Mouse (Mus musculus) neural tube, embryonic 14.5 days (tissue): ENCODE data around the gene Cadps2. TPM values are rescaled to one million over a fixed set of nuclear protein-coding genes. Genes with fewer than 3 reads are reported as not detected.
A peak's percentile ranks its signal among the peaks of the same experiment; 100 is the strongest.

Experiments
- ATAC-seq: fragments of 200-750 bp; cut with Nextera tagmentation; 2 replicates; pipeline ENCODE4 v1.8.0; 2017; ENCODE audit warnings: low read depth, mild to moderate bottlenecking, moderate TSS enrichment, moderate library complexity
- H3K27ac ChIP-seq: fragments of 300-500 bp; sonication (generic); 2 replicates; pipeline ENCODE4 v1.5.1; 2014; ENCODE audit warnings: low read depth, mild to moderate bottlenecking, control low read depth, low read length, moderate library complexity, mixed read lengths
- H3K27me3 ChIP-seq: fragments of 300-500 bp; sonication (generic); 2 replicates; pipeline ENCODE4 v1.6.1; 2014; ENCODE audit warnings: low read length; ENCODE audit not compliant: control insufficient read depth, insufficient read depth
- H3K36me3 ChIP-seq: fragments of 300-500 bp; sonication (generic); 2 replicates; pipeline ENCODE4 v1.6.1; 2014; ENCODE audit warnings: low read length, mixed read lengths; ENCODE audit not compliant: control insufficient read depth, insufficient read depth
- H3K4me1 ChIP-seq: fragments of 300-500 bp; sonication (generic); 2 replicates; pipeline ENCODE4 v1.6.1; 2014; ENCODE audit warnings: low read length; ENCODE audit not compliant: control insufficient read depth, insufficient read depth
- H3K4me2 ChIP-seq: fragments of 300-500 bp; sonication (generic); 2 replicates; pipeline ENCODE4 v1.6.1; 2014; ENCODE audit warnings: mild to moderate bottlenecking, low read depth, low read length, control low read depth
- H3K4me3 ChIP-seq: fragments of 300-500 bp; sonication (generic); 2 replicates; pipeline ENCODE4 v1.5.1; 2014; ENCODE audit warnings: low read depth, low read length, control low read depth, mixed read lengths
- H3K9ac ChIP-seq: fragments of 300-500 bp; sonication (generic); replicated peaks from 2 replicates; pipeline ENCODE4 v1.6.1; 2014; ENCODE audit warnings: low read depth, mild to moderate bottlenecking, control low read depth, low read length, mixed read lengths
- H3K9me3 ChIP-seq: fragments of 300-500 bp; sonication (generic); 2 replicates; pipeline ENCODE4 v1.6.1; 2016; ENCODE audit warnings: low read length; ENCODE audit not compliant: control insufficient read depth
- WGBS: fragments of 180-500 bp; shearing (Covaris S2); extraction: QIAGEN DNeasy Blood & Tissue Kit; methylation state at CpG from one replicate; pipeline ENCODE4 v1.1.7; 2014; 5-methylcytosine and 5-hydroxymethylcytosine counted together
- polyA plus RNA-seq: library from polyadenylated mRNA; unstranded; fragments of >200 nt; fragmentation: Nextera tagmentation; extraction: Ambion mirVana; gene quantifications from 2 replicates; pipeline ENCODE4 v1.2.1, GENCODE M21; 2014

Gene Cadps2
- polyA plus RNA-seq, 1 experiment from 2014 or later, result 14.2 TPM

- no peaks in the 10 kb centered on the region for H3K9me3 ChIP-seq
- H3K4me3 ChIP-seq, result no peak overlapping the region
- H3K4me2 ChIP-seq, result no peak overlapping the region
- H3K9ac ChIP-seq, result no peak overlapping the region
- WGBS, result 74% methylated on average over 1 of the region's 1 CpGs
- no peaks in the 10 kb centered on the region for H3K27me3 ChIP-seq
- no peaks in the 10 kb centered on the region for H3K36me3 ChIP-seq
- no peak overlapping the region for H3K27ac ChIP-seq
- ATAC-seq, result no peak
- no peaks in the 10 kb centered on the region for H3K4me1 ChIP-seq
These were observed 29.1 kb downstream of the Cadps2 start for GRCm38 (mm10) chr6:23810087-23810486.

GRCm38 (mm10) chr6:23809344-23809743, 29.9 kb downstream of the Cadps2 start:
- peak; percentile 38; the same call in 1 of the 2 replicates for ATAC-seq
- no peak overlapping the region for H3K27ac ChIP-seq
- 73% methylated on average over 6 of the region's 6 CpGs for WGBS

GRCm38 (mm10) chr6:23805333-23805732, 33.9 kb downstream of the Cadps2 start:
- H3K4me3 ChIP-seq, result no peak overlapping the region
- no peak overlapping the region for H3K4me2 ChIP-seq
- 91% methylated on average over 7 of the region's 7 CpGs for WGBS
- H3K27ac ChIP-seq, result no peak overlapping the region
- no peak overlapping the region for H3K9ac ChIP-seq
- ATAC-seq, result no peak
- no peaks in the 10 kb centered on the region for H3K36me3 ChIP-seq
- H3K9me3 ChIP-seq, result no peaks in the 10 kb centered on the region
- no peaks in the 10 kb centered on the region for H3K4me1 ChIP-seq
- no peaks in the 10 kb centered on the region for H3K27me3 ChIP-seq

More at GRCm38 (mm10) chr6:23809344-23809743, 29.9 kb downstream of the Cadps2 start:
- Histone ChIP-seq H3K9ac (no peak overlapping the region), H3K4me2 (no peak overlapping the region), H3K4me1 (no peaks in the 10 kb centered on the region), H3K4me3 (no peak overlapping the region), H3K9me3 (no peaks in the 10 kb centered on the region), H3K36me3 (no peaks in the 10 kb centered on the region), H3K27me3 (no peaks in the 10 kb centered on the region)

- H3K4me1 ChIP-seq, result no peaks in the 10 kb centered on the region
- H3K27me3 ChIP-seq, result no peaks in the 10 kb centered on the region
- 91% methylated on average over 3 of the region's 3 CpGs for WGBS
- H3K9me3 ChIP-seq, result no peaks in the 10 kb centered on the region
- H3K27ac ChIP-seq, result no peak overlapping the region
- H3K4me2 ChIP-seq, result no peak overlapping the region
- ATAC-seq, result no peak
- no peak overlapping the region for H3K9ac ChIP-seq
- H3K4me3 ChIP-seq, result no peak overlapping the region
- no peaks in the 10 kb centered on the region for H3K36me3 ChIP-seq
These were observed 47.4 kb downstream of the Cadps2 start for GRCm38 (mm10) chr6:23791822-23792221.

GRCm38 (mm10) chr6:23777641-23778040, 61.6 kb downstream of the Cadps2 start:
- Histone ChIP-seq H3K9me3 (no peaks in the 10 kb centered on the region), H3K9ac (no peak overlapping the region), H3K4me1 (no peaks in the 10 kb centered on the region), H3K4me2 (no peak overlapping the region), H3K27me3 (no peaks in the 10 kb centered on the region), H3K4me3 (no peak overlapping the region), H3K27ac (no peak overlapping the region), H3K36me3 (no peaks in the 10 kb centered on the region)
- no peak for ATAC-seq
- WGBS, result 58% methylated on average over 1 of the region's 1 CpGs

- Histone ChIP-seq H3K27me3 (no peaks in the 10 kb centered on the region), H3K9me3 (no peaks in the 10 kb centered on the region), H3K9ac (no peak overlapping the region), H3K4me3 (no peak overlapping the region), H3K4me1 (no peaks in the 10 kb centered on the region), H3K4me2 (no peak overlapping the region), H3K27ac (no peak overlapping the region), H3K36me3 (no peaks in the 10 kb centered on the region)
- 60% methylated on average over 3 of the region's 3 CpGs for WGBS
- ATAC-seq, result no peak
These were observed 77.0 kb downstream of the Cadps2 start for GRCm38 (mm10) chr6:23762204-23762603.

- 84% methylated on average over 2 of the region's 2 CpGs for WGBS
- Histone ChIP-seq H3K27ac (no peak overlapping the region), H3K4me2 (no peak overlapping the region), H3K9me3 (no peaks in the 10 kb centered on the region), H3K4me1 (no peaks in the 10 kb centered on the region), H3K9ac (no peak overlapping the region), H3K36me3 (no peaks in the 10 kb centered on the region), H3K4me3 (no peak overlapping the region), H3K27me3 (no peaks in the 10 kb centered on the region)
- ATAC-seq, result no peak
These were observed 81.0 kb downstream of the Cadps2 start for GRCm38 (mm10) chr6:23758249-23758648.

- no peaks in the 10 kb centered on the region for H3K4me1 ChIP-seq
- H3K9me3 ChIP-seq, result no peaks in the 10 kb centered on the region
- H3K36me3 ChIP-seq, result no peaks in the 10 kb centered on the region
- H3K27ac ChIP-seq, result no peak overlapping the region
- no peak overlapping the region for H3K4me2 ChIP-seq
- ATAC-seq, result no peak
- 79% methylated on average over 5 of the region's 5 CpGs for WGBS
- no peaks in the 10 kb centered on the region for H3K27me3 ChIP-seq
- no peak overlapping the region for H3K9ac ChIP-seq
- no peak overlapping the region for H3K4me3 ChIP-seq
These were observed 90.4 kb downstream of the Cadps2 start for GRCm38 (mm10) chr6:23748823-23749222.

- Histone ChIP-seq H3K27ac (no peak overlapping the region), H3K27me3 (no peaks in the 10 kb centered on the region), H3K9ac (no peak overlapping the region), H3K4me3 (no peak overlapping the region), H3K4me2 (no peak overlapping the region), H3K36me3 (no peaks in the 10 kb centered on the region), H3K9me3 (no peaks in the 10 kb centered on the region), H3K4me1 (no peaks in the 10 kb centered on the region)
- ATAC-seq, result no peak
- 85% methylated on average over 5 of the region's 5 CpGs for WGBS
These were observed 99.2 kb downstream of the Cadps2 start for GRCm38 (mm10) chr6:23740010-23740409.

- no peaks in the 10 kb centered on the region for H3K4me1 ChIP-seq
- H3K27ac ChIP-seq, result no peak overlapping the region
- no peak overlapping the region for H3K4me2 ChIP-seq
- H3K27me3 ChIP-seq, result no peaks in the 10 kb centered on the region
- no peak overlapping the region for H3K9ac ChIP-seq
- 37% methylated on average over 3 of the region's 3 CpGs for WGBS
- H3K36me3 ChIP-seq, result no peaks in the 10 kb centered on the region
- no peaks in the 10 kb centered on the region for H3K9me3 ChIP-seq
- H3K4me3 ChIP-seq, result no peak overlapping the region
- no peak for ATAC-seq
These were observed 106.5 kb downstream of the Cadps2 start for GRCm38 (mm10) chr6:23732750-23733149.
